Mouse (Mus musculus) lung, postnatal 0 days (tissue): ENCODE data around the gene Adgrl3.

Experiments
- CTCF ChIP-seq: IDR thresholded peaks from 2 replicates; pipeline ENCODE4 v1.5.1; 2016; ENCODE audit warnings: antibody characterized with exemption, mild to moderate bottlenecking
- EP300 ChIP-seq: IDR thresholded peaks from 2 replicates; pipeline ENCODE4 v1.6.1; 2016; ENCODE audit warnings: antibody characterized with exemption, mild to moderate bottlenecking, control low read depth

GRCm38 (mm10) chr5:81483890-81484289, 464.0 kb downstream of the Adgrl3 start:
- no peak for TF ChIP-seq CTCF
- no peak for TF ChIP-seq EP300
